Mouse (Mus musculus): ENCODE measurements at regions not wholly inside any gene's neighbourhood (a gene's known extent, or its start where the extent isn't known, plus 50 kb on each side); places are given as distances from the start of the nearest gene placed in this dataset.

DNA sequence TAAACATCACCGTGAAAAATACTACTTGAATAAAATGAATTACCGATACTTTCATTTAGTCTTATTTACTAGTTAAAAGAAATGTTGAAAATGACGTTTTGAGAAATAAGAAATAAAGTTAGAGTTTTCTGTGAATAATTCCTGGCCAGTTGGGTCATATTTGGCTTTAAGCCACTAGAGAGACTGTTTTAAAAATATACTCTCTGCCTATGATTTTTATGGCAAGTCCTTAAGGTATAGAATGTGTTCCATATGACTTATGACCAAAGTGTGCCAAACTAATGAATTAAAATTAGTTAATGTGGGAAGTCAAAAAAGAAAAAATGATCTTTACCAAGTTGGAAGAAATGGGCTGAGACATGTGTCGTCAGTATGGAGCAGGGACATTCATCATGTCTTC lies 354.2 kb upstream of the Col3a1 start:
- no peak overlapping the region for H3K4me2 ChIP-seq (replicated peaks)
- WGBS = 59% methylated on average over 4 of the region's 4 CpGs

DNA sequence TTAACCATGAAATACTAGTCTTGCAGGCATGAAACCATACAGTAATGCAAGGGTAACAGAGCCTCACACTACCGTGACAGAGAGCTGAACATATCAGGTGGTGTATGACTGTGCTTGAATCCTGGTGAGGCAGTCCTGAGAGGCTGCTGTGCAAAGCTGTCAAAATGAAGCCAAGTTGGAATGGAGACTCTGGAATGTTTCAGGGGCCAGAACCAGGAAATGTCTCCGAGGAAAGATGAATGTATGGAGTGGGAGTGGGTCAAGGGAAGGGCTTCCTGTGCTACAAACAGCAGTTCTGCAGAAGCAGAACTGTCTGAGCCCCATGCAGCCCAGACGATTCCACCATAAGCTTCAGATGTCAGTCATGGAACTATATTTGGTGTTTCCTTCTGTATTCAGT lies 324.2 kb upstream of the Col3a1 start:
- Histone ChIP-seq H3K4me3 (replicated peaks) (no peak overlapping the region), H3K27me3 (replicated peaks) (no peaks in the 10 kb centered on the region), H3K9me3 (no peaks in the 10 kb centered on the region), H3K4me1 (replicated peaks) (0 out of 2 replicates have a peak, but pooled peaks cover 3% of the 10 kb centered on the region), H3K9ac (no peak overlapping the region), H3K27ac (no peak overlapping the region), H3K36me3 (no peaks in the 10 kb centered on the region), H3K4me2 (replicated peaks) (no peak overlapping the region)
- ATAC-seq = peak; percentile 20; the same call in 1 of the 2 replicates
- 28% methylated on average over 3 of the region's 3 CpGs for WGBS

More for the DNA sequence above, 354.2 kb upstream of the Col3a1 start:
- H3K4me3 ChIP-seq (replicated peaks) = no peak overlapping the region
- no peaks in the 10 kb centered on the region for H3K36me3 ChIP-seq
- no peaks in the 10 kb centered on the region for H3K27me3 ChIP-seq (replicated peaks)
- no peak overlapping the region for H3K9ac ChIP-seq
- H3K4me1 ChIP-seq (replicated peaks) = no peaks in the 10 kb centered on the region
- H3K27ac ChIP-seq = no peak overlapping the region
- no peaks in the 10 kb centered on the region for H3K9me3 ChIP-seq
- ATAC-seq = no peak

- peak; percentile 75 for ATAC-seq
- Histone ChIP-seq H3K9ac (no peak overlapping the region), H3K9me3 (no peaks in the 10 kb centered on the region), H3K4me2 (replicated peaks) (no peak overlapping the region), H3K27ac (peak overlapping the region; percentile 64; the same call in 1 of the 2 replicates), H3K4me1 (replicated peaks) (no peaks in the 10 kb centered on the region), H3K27me3 (replicated peaks) (no peaks in the 10 kb centered on the region), H3K4me3 (replicated peaks) (no peak overlapping the region), H3K36me3 (no peaks in the 10 kb centered on the region)
Observed at GRCm38 (mm10) chr1:45020516-45020915, 290.8 kb upstream of the Col3a1 start.

GRCm38 (mm10) chr1:45021234-45021633 lies 290.1 kb upstream of the Col3a1 start:
- Histone ChIP-seq H3K27ac (peak overlapping the region; percentile 34), H3K9me3 (no peaks in the 10 kb centered on the region), H3K9ac (no peak overlapping the region), H3K4me2 (replicated peaks) (no peak overlapping the region), H3K4me3 (replicated peaks) (no peak overlapping the region), H3K4me1 (replicated peaks) (no peaks in the 10 kb centered on the region), H3K27me3 (replicated peaks) (no peaks in the 10 kb centered on the region), H3K36me3 (no peaks in the 10 kb centered on the region)
- no peak for ATAC-seq
- 32% methylated on average over 2 of the region's 2 CpGs for WGBS

GRCm38 (mm10) chr1:45022146-45022841 lies 289.0 kb upstream of the Col3a1 start:
- Histone ChIP-seq H3K27ac (peak overlapping the region; percentile 64; the same call in 1 of the 2 replicates), H3K27me3 (replicated peaks) (no peaks in the 10 kb centered on the region), H3K36me3 (no peaks in the 10 kb centered on the region), H3K9me3 (no peaks in the 10 kb centered on the region), H3K9ac (no peak overlapping the region), H3K4me2 (replicated peaks) (no peak overlapping the region), H3K4me1 (replicated peaks) (no peaks in the 10 kb centered on the region), H3K4me3 (replicated peaks) (no peak overlapping the region)
- WGBS = 57% methylated on average over 1 of the region's 1 CpGs
- ATAC-seq = peak; percentile 81

- H3K27ac ChIP-seq = peak overlapping the region; percentile 64; the same call in 1 of the 2 replicates
- H3K4me2 ChIP-seq (replicated peaks) = no peak overlapping the region
- no peak overlapping the region for H3K9ac ChIP-seq
- ATAC-seq = no peak
- no peak overlapping the region for H3K4me3 ChIP-seq (replicated peaks)
- WGBS = 33% methylated on average over 3 of the region's 3 CpGs
- no peaks in the 10 kb centered on the region for H3K9me3 ChIP-seq
- no peaks in the 10 kb centered on the region for H3K27me3 ChIP-seq (replicated peaks)
- H3K4me1 ChIP-seq (replicated peaks) = no peaks in the 10 kb centered on the region
- no peaks in the 10 kb centered on the region for H3K36me3 ChIP-seq
Observed at GRCm38 (mm10) chr1:45023336-45023735, 288.0 kb upstream of the Col3a1 start.

DNA sequence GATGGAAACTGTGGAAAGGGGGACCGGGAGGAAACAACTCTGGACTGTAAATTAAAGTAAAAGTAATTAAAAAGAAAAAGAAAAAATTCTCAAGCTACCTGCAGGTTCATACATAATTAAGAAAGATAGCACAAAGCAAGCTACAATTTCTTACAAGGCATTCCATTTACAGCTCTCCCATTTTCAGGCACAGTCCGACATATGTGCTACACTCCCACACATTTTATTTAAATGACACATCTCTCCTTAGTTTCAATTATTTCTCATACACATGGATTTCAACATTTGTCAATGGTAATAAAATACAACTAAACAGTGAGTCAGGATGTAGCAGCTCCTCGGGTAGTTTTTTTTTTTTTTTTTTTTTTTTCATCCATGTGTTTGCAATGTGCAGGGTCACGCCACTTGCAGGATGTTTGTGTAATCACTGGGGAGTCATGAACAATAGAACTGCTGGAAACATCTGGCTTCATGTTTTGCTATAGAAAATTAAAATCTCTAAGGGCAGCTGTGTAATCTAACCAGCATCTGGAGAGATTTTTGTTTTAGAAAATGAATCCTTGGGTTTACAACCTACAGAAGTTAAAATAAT lies 279.8 kb upstream of the Col3a1 start:
- no peak overlapping the region for H3K27ac ChIP-seq
- H3K27me3 ChIP-seq (replicated peaks) = no peaks in the 10 kb centered on the region
- 49% methylated on average over 4 of the region's 4 CpGs for WGBS
- no peaks in the 10 kb centered on the region for H3K4me1 ChIP-seq (replicated peaks)
- no peaks in the 10 kb centered on the region for H3K36me3 ChIP-seq
- no peak overlapping the region for H3K4me3 ChIP-seq (replicated peaks)
- no peaks in the 10 kb centered on the region for H3K9me3 ChIP-seq
- no peak overlapping the region for H3K4me2 ChIP-seq (replicated peaks)
- 0 out of 2 replicates have a peak, but pooled peaks have one; percentile 36 for ATAC-seq
- H3K9ac ChIP-seq = no peak overlapping the region

GRCm38 (mm10) chr1:45033343-45033742 lies 278.0 kb upstream of the Col3a1 start:
- H3K4me3 ChIP-seq (replicated peaks) = no peak overlapping the region
- WGBS = 92% methylated on average over 7 of the region's 7 CpGs
- no peak overlapping the region for H3K9ac ChIP-seq
- H3K27me3 ChIP-seq (replicated peaks) = no peaks in the 10 kb centered on the region
- no peak overlapping the region for H3K4me2 ChIP-seq (replicated peaks)
- H3K9me3 ChIP-seq = no peaks in the 10 kb centered on the region
- H3K36me3 ChIP-seq = no peaks in the 10 kb centered on the region
- H3K4me1 ChIP-seq (replicated peaks) = no peaks in the 10 kb centered on the region
- no peak for ATAC-seq
- H3K27ac ChIP-seq = no peak overlapping the region

DNA sequence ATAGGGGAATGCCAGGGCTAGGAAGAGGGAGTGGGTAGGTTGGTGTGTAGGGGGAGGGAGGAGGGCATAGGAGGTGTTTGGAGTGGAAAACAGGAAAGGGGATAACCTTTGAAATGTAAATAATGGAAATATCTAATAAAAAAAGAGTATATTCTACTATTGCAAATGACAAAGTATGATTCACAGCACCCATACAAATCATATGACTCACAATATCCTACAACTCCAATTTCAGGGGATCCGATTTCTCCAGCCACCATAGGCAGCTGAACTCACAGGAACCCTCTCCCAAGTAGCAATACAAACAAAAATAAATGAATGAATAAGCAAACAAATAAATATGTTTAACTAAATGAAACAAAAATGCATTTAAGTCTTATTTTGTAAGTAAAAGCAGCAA lies 270.0 kb upstream of the Col3a1 start:
- H3K9ac ChIP-seq = no peak overlapping the region
- 77% methylated on average over 1 of the region's 1 CpGs for WGBS
- H3K27me3 ChIP-seq (replicated peaks) = no peaks in the 10 kb centered on the region
- no peaks in the 10 kb centered on the region for H3K9me3 ChIP-seq
- H3K36me3 ChIP-seq = no peaks in the 10 kb centered on the region
- no peak overlapping the region for H3K4me2 ChIP-seq (replicated peaks)
- no peak for ATAC-seq
- H3K27ac ChIP-seq = no peak overlapping the region
- no peak overlapping the region for H3K4me3 ChIP-seq (replicated peaks)
- H3K4me1 ChIP-seq (replicated peaks) = no peaks in the 10 kb centered on the region

DNA sequence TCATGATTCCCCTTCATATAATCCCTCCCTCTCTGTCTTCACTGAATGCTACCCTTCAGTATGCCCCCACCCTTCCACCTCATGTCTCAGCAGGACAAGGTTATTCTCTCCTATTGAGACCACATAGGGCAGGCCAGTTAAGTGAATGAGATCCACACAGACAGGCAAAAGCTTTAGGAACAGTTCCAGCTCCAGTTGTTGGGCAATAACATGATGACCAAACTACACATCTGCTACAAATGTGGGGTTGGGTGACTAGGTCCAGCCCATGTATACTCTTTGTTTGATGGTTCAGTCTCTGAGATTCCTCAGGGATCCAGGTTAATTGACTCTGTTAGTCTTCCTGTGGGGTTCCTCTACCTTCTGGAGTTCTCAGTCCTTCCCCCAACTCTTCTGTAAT lies 269.5 kb upstream of the Col3a1 start:
- H3K9ac ChIP-seq = no peak overlapping the region
- H3K27ac ChIP-seq = no peak overlapping the region
- H3K27me3 ChIP-seq (replicated peaks) = no peaks in the 10 kb centered on the region
- H3K36me3 ChIP-seq = no peaks in the 10 kb centered on the region
- no peak for ATAC-seq
- H3K4me3 ChIP-seq (replicated peaks) = no peak overlapping the region
- H3K4me1 ChIP-seq (replicated peaks) = no peaks in the 10 kb centered on the region
- no peak overlapping the region for H3K4me2 ChIP-seq (replicated peaks)
- H3K9me3 ChIP-seq = no peaks in the 10 kb centered on the region

DNA sequence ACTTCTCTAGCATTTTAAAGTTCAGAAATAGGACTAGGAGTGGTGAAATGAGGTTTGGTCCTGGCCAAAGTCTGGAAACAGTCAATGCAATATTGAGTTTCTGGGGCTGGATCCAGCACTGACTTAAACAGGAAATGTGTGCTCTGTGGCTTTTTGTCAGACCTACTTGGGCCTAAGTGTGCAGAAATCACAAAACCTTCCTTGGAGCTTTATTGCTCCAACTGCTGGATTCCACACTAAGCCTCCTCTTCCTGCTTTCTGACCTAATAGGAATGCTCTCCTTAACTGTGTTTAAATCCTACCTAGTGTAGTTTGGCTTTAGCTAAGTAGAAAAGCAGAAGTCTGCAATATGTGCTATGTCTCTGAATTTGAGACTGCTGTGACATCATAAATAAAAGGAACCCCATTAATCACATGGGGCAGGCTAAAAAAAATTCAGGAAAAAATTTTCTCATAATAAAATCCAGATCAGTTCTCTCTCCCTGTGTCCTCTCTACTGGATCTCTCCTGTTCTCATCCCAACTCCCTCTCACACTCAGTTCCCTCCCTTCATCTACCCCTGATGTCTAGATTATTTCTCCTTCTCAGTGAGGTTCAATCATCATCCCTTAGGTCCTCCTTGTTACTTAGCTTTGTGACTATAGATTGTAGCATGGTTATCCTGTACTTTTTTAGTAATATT lies 268.0 kb upstream of the Col3a1 start:
- Histone ChIP-seq H3K36me3 (no peaks in the 10 kb centered on the region), H3K9me3 (no peaks in the 10 kb centered on the region), H3K4me3 (replicated peaks) (no peak overlapping the region), H3K27me3 (replicated peaks) (no peaks in the 10 kb centered on the region), H3K27ac (peak overlapping the region; percentile 11; the same call in 1 of the 2 replicates), H3K4me1 (replicated peaks) (no peaks in the 10 kb centered on the region), H3K9ac (no peak overlapping the region), H3K4me2 (replicated peaks) (no peak overlapping the region)
- peak; percentile 67 for ATAC-seq

DNA sequence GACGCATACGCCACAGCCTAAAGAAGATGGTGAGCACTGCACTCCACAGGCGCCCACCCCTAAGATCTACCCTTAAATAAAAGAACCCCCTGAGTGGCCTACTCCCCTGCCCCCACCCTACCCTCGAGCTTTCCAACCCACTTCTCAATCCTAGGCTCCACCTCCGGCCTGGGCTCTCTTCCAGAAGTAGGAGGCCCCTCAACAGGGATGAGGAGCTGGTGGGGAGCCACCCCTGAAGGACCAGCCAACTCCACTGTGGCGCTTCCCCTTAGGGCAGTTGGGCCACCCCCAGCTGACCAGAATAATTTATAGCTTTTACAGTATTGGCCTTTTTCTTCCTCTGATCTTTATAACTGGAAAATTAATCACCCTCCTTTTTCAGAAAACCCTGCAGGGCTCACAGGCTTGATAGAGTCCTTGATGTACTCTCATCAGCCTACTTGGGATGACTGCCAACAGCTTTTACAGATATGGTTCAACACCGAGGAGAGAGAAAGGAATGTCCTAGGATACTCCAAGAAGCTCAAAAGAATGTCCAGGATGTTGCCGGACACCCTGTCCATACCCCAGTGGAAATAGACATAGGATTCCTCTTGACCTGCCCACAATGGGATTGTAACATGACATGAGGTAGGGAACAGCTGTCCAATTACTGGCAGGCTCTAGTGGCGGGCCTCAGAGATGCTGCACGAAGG lies 220.3 kb upstream of the Col3a1 start:
- no peaks in the 10 kb centered on the region for H3K4me1 ChIP-seq (replicated peaks)
- H3K27me3 ChIP-seq (replicated peaks) = no peaks in the 10 kb centered on the region
- no peak overlapping the region for H3K4me2 ChIP-seq (replicated peaks)
- no peak overlapping the region for H3K27ac ChIP-seq
- H3K9ac ChIP-seq = no peak overlapping the region
- ATAC-seq = no peak
- H3K4me3 ChIP-seq (replicated peaks) = no peak overlapping the region
- H3K36me3 ChIP-seq = no peaks in the 10 kb centered on the region
- WGBS = 75% methylated on average over 10 of the region's 10 CpGs
- no peaks in the 10 kb centered on the region for H3K9me3 ChIP-seq

All from intestine, embryonic 15.5 days (tissue).